Mouse (Mus musculus) kidney, adult 2 months (tissue): ENCODE measurements at regions not wholly inside any gene's neighbourhood (a gene's known extent, or its start where the extent isn't known, plus 50 kb on each side); places are given as distances from the start of the nearest gene placed in this dataset.

Experiments
- CTCF ChIP-seq: fragments of 200-500 bp; conservative IDR thresholded peaks from 2 replicates; pipeline ENCODE4 v1.5.1; 2011; ENCODE audit warnings: low read depth, mild to moderate bottlenecking, control low read depth, low read length, moderate library complexity, mixed read lengths; ENCODE audit not compliant: insufficient read depth, insufficient read length
- POLR2A ChIP-seq: fragments of 200-500 bp; IDR thresholded peaks from one replicate; pipeline ENCODE4 v1.6.1; 2011; ENCODE audit warnings: low read depth, low read length, control low read depth

DNA sequence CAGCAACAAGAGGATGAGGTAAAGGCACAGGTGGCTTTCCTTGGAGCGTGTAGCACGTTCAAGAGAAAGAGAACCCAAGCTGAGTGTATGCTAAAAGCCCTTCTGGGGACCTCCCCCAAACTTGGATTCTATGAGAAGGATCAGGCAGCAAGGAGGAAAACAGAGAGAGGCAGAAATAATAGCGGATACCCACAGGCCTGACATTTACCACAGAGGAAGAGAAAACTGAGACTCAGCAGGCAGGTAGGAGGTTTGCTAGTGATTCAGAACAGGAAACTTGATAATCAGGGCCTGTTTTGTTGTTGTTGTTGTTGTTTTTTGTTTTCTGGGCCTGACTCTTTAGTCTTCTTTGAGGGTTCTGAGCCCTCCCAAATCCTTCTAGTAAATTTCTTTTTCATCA is 100.5 kb upstream of the Mdm1 start:
- TF ChIP-seq POLR2A (no peak), CTCF (no peak)
